9 mouse cellular contexts compared by ENCODE assay signal in genomic region chr19:4101466-4101865, GRCm38 (mm10). TPM values are rescaled to one million over a fixed set of nuclear protein-coding genes. Genes with fewer than 3 reads are reported as not detected.
DNase-seq lines count a peak whose midpoint lies in the region; ATAC-seq and TF ChIP-seq lines count a peak whose summit lies in the region.
"Had no signal": no experiment of that assay in that cellular context is flagged by ENCODE, and none has a peak within 500 bp of the region (broad histone marks: within the 10 kb centered on the region; RNA-seq: fewer than 3 reads in every experiment).

No protein-coding gene starts in this region.

- H3K27ac ChIP-seq in layer of hippocampus, adult 2 months = peak overlapping the region; percentile 82
- H3K27ac ChIP-seq in embryonic facial prominence, embryonic 15.5 days (replicated peaks) = no peak overlapping the region
- peak overlapping the region; percentile 59; the same call in 1 of the 2 replicates for H3K27ac ChIP-seq in hindbrain, postnatal 0 days
- H3K27ac ChIP-seq in neural tube, embryonic 13.5 days (replicated peaks) = peak overlapping the region; percentile 78; the same call in 1 of the 2 replicates

- no peak for ATAC-seq in embryonic facial prominence, embryonic 15.5 days (ENCODE audit: insufficient number of reproducible peaks, low FRiP score, low TSS enrichment, low read depth)
- ATAC-seq in hindbrain, postnatal 0 days = no peak
- no peak for ATAC-seq in neural tube, embryonic 13.5 days (ENCODE audit: low read depth)

- H3K27me3 ChIP-seq in embryonic facial prominence, embryonic 15.5 days = peaks cover 26% of the 10 kb centered on the region
- no peaks in the 10 kb centered on the region for H3K27me3 ChIP-seq in hindbrain, postnatal 0 days (ENCODE audit: insufficient read depth, low read length)
- peaks cover 16% of the 10 kb centered on the region for H3K27me3 ChIP-seq in neural tube, embryonic 13.5 days

- DNase-seq in layer of hippocampus, adult 2 months (ENCODE audit: low spot score in 2 of 2) = no peak
- DNase-seq in layer of hippocampus, adult 8-10 months (ENCODE audit: low spot score in 2 of 2) = no peak
- peak; percentile 53 for DNase-seq in hindbrain, postnatal 0 days (ENCODE audit: low spot score)
- DNase-seq in lung, postnatal 14 days = no peak
- DNase-seq in right cerebral cortex, adult 18-20 months = no peak
- DNase-seq in left cerebral cortex, adult 8-10 months (ENCODE audit: low spot score in 2 of 2) = no peak

- peak overlapping the region; percentile 92 for H3K4me2 ChIP-seq in embryonic facial prominence, embryonic 15.5 days (replicated peaks)
- peak overlapping the region; percentile 70 for H3K4me2 ChIP-seq in hindbrain, postnatal 0 days (ENCODE audit: low read depth, low read length)
- peak overlapping the region; percentile 85 for H3K4me2 ChIP-seq in neural tube, embryonic 13.5 days

- H3K4me3 ChIP-seq in layer of hippocampus, adult 2 months = peak overlapping the region; percentile 61
- peak overlapping the region; percentile 46; the same call in 1 of the 2 replicates for H3K4me3 ChIP-seq in embryonic facial prominence, embryonic 15.5 days (replicated peaks)
- peak overlapping the region; percentile 57 for H3K4me3 ChIP-seq in hindbrain, postnatal 0 days (ENCODE audit: low read length)
- H3K4me3 ChIP-seq in neural tube, embryonic 13.5 days = peak overlapping the region; percentile 60

- WGBS in embryonic facial prominence, embryonic 15.5 days = 63% methylated on average over 6 of the region's 6 CpGs
- 71% methylated on average over 6 of the region's 6 CpGs for WGBS in hindbrain, postnatal 0 days
- 60% methylated on average over 6 of the region's 6 CpGs for WGBS in neural tube, embryonic 13.5 days

- H3K4me1 ChIP-seq in embryonic facial prominence, embryonic 15.5 days = peaks cover 48% of the 10 kb centered on the region
- H3K4me1 ChIP-seq in hindbrain, postnatal 0 days (ENCODE audit: insufficient read depth, low read length) = peaks cover 24% of the 10 kb centered on the region
- H3K4me1 ChIP-seq in neural tube, embryonic 13.5 days (replicated peaks) = peaks cover 63% of the 10 kb centered on the region

- peak; percentile 42 for TF ChIP-seq CTCF in layer of hippocampus, adult 2 months (conservative IDR thresholded peaks at IDR 0.05)
- TF ChIP-seq CTCF in hindbrain, postnatal 0 days (IDR thresholded peaks at IDR 0.05; ENCODE audit: low read depth) = no peak; the same call in 1 of the 2 replicates

- H3K36me3 ChIP-seq in embryonic facial prominence, embryonic 15.5 days = no peaks in the 10 kb centered on the region
- H3K36me3 ChIP-seq in hindbrain, postnatal 0 days (ENCODE audit: insufficient read depth, low read length) = no peaks in the 10 kb centered on the region
- peaks cover 14% of the 10 kb centered on the region for H3K36me3 ChIP-seq in neural tube, embryonic 13.5 days

- no peaks in the 10 kb centered on the region for H3K9me3 ChIP-seq in embryonic facial prominence, embryonic 15.5 days (replicated peaks)
- H3K9me3 ChIP-seq in hindbrain, postnatal 0 days (ENCODE audit: low read length) = no peaks in the 10 kb centered on the region
- no peaks in the 10 kb centered on the region for H3K9me3 ChIP-seq in neural tube, embryonic 13.5 days

- H3K9ac ChIP-seq in embryonic facial prominence, embryonic 15.5 days = no peak overlapping the region
- peak overlapping the region; percentile 55 for H3K9ac ChIP-seq in hindbrain, postnatal 0 days (replicated peaks; ENCODE audit: low read length)
- H3K9ac ChIP-seq in neural tube, embryonic 13.5 days = peak overlapping the region; percentile 80

RNA-seq across cellular contexts. Expression of gene Pitpnm1, which starts 1.7 kb away (rescaled TPM):
- 100 to 1,000 TPM; 173 to 180 TPM for total RNA-seq in layer of hippocampus, adult 2 months (2021)
- total RNA-seq in layer of hippocampus, adult 8-10 months (2022) = 100 to 1,000 TPM; 180 to 200 (median 193) TPM
- polyA plus RNA-seq in embryonic facial prominence, embryonic 15.5 days (2015; fragmentation: Nextera tagmentation; extraction: Ambion mirVana) = 9.7 and 10.8 TPM in 2 replicates
- 134 and 142 TPM in 2 replicates for total RNA-seq in hindbrain, postnatal 0 days (2014; rRNA removed)
- 88.0 and 91.9 TPM in 2 replicates for polyA plus RNA-seq in hindbrain, postnatal 0 days (2015; fragmentation: Nextera tagmentation; extraction: Ambion mirVana)
- 37.0 and 37.8 TPM in 2 replicates for polyA plus RNA-seq in neural tube, embryonic 13.5 days (2015; fragmentation: Nextera tagmentation; extraction: Ambion mirVana)
- 100 to 1,000 TPM; 199 to 206 (median 205) TPM for total RNA-seq in left cerebral cortex, adult 8-10 months (2022)

RNA-seq across cellular contexts. Expression of gene Cdk2ap2, which starts 4.5 kb away (rescaled TPM):
- 10 to 100 TPM; 29.5 to 33.9 TPM for total RNA-seq in layer of hippocampus, adult 2 months (2021)
- total RNA-seq in layer of hippocampus, adult 8-10 months (2022) = 10 to 100 TPM; 27.6 to 38.9 (median 31.5) TPM
- 84.6 and 92.8 TPM in 2 replicates for polyA plus RNA-seq in embryonic facial prominence, embryonic 15.5 days (2015; fragmentation: Nextera tagmentation; extraction: Ambion mirVana)
- total RNA-seq in hindbrain, postnatal 0 days (2014; rRNA removed) = 49.4 and 57.5 TPM in 2 replicates
- polyA plus RNA-seq in hindbrain, postnatal 0 days (2015; fragmentation: Nextera tagmentation; extraction: Ambion mirVana) = 63.9 and 64.6 TPM in 2 replicates
- polyA plus RNA-seq in neural tube, embryonic 13.5 days (2015; fragmentation: Nextera tagmentation; extraction: Ambion mirVana) = 82.6 and 86.4 TPM in 2 replicates
- 10 to 100 TPM; 20.2 to 28.9 (median 23.4) TPM for total RNA-seq in left cerebral cortex, adult 8-10 months (2022)

RNA-seq across cellular contexts. Expression of gene Cabp2, which starts 20.1 kb away (rescaled TPM):
- not detected for total RNA-seq in layer of hippocampus, adult 2 months (2021)
- not detected for total RNA-seq in layer of hippocampus, adult 8-10 months (2022)
- not detected in 2 replicates for polyA plus RNA-seq in embryonic facial prominence, embryonic 15.5 days (2015; fragmentation: Nextera tagmentation; extraction: Ambion mirVana)
- total RNA-seq in hindbrain, postnatal 0 days (2014; rRNA removed) = not detected in 2 replicates
- not detected in 2 replicates for polyA plus RNA-seq in hindbrain, postnatal 0 days (2015; fragmentation: Nextera tagmentation; extraction: Ambion mirVana)
- polyA plus RNA-seq in neural tube, embryonic 13.5 days (2015; fragmentation: Nextera tagmentation; extraction: Ambion mirVana) = not detected in 2 replicates
- not detected for total RNA-seq in left cerebral cortex, adult 8-10 months (2022)
- total RNA-seq: neutrophil, adult 5-6 weeks had no signal

RNA-seq across cellular contexts. Expression of gene Aip, which starts 24.2 kb away (rescaled TPM):
- 100 to 1,000 TPM; 111 to 123 TPM for total RNA-seq in layer of hippocampus, adult 2 months (2021)
- 100 to 1,000 TPM; 117 to 127 (median 123) TPM for total RNA-seq in layer of hippocampus, adult 8-10 months (2022)
- polyA plus RNA-seq in embryonic facial prominence, embryonic 15.5 days (2015; fragmentation: Nextera tagmentation; extraction: Ambion mirVana) = 98.5 and 100 TPM in 2 replicates
- 33.4 and 38.2 TPM in 2 replicates for total RNA-seq in hindbrain, postnatal 0 days (2014; rRNA removed)
- polyA plus RNA-seq in hindbrain, postnatal 0 days (2015; fragmentation: Nextera tagmentation; extraction: Ambion mirVana) = 89.4 and 94.3 TPM in 2 replicates
- polyA plus RNA-seq in neural tube, embryonic 13.5 days (2015; fragmentation: Nextera tagmentation; extraction: Ambion mirVana) = 92.4 and 94.0 TPM in 2 replicates
- 100 to 1,000 TPM; 120 to 143 (median 134) TPM for total RNA-seq in left cerebral cortex, adult 8-10 months (2022)

RNA-seq across cellular contexts. Expression of gene Gpr152, which starts 38.1 kb away (rescaled TPM):
- under 1 TPM; 0.07 to 0.08 TPM for total RNA-seq in layer of hippocampus, adult 2 months (2021)
- total RNA-seq in layer of hippocampus, adult 8-10 months (2022) = under 1 TPM in 1 of 4 experiments, not detected in 3; 0.07 TPM
- polyA plus RNA-seq in embryonic facial prominence, embryonic 15.5 days (2015; fragmentation: Nextera tagmentation; extraction: Ambion mirVana) = not detected in 2 replicates
- total RNA-seq in hindbrain, postnatal 0 days (2014; rRNA removed) = 0.37 TPM in 1 of 2 replicates, not detected in the other
- 0.05 TPM in 1 of 2 replicates, not detected in the other for polyA plus RNA-seq in hindbrain, postnatal 0 days (2015; fragmentation: Nextera tagmentation; extraction: Ambion mirVana)
- not detected in 2 replicates for polyA plus RNA-seq in neural tube, embryonic 13.5 days (2015; fragmentation: Nextera tagmentation; extraction: Ambion mirVana)
- total RNA-seq in left cerebral cortex, adult 8-10 months (2022) = under 1 TPM in 1 of 4 experiments, not detected in 3; 0.08 TPM
